ENCODE assay signal across 8 mouse cellular contexts in genomic region chr8:108574101-108574500, GRCm38 (mm10).
A peak's percentile ranks its signal among the peaks of the same experiment; 100 is the strongest.
DNase-seq lines count a peak whose midpoint lies in the region; ATAC-seq lines count a peak whose summit lies in the region.

No protein-coding gene starts in this region.

- DNase-seq in neural tube, embryonic 10.5 days (ENCODE audit: extremely low spot score, low spot score) = peak; percentile 47
- DNase-seq in adrenal gland, adult (ENCODE audit: inconsistent age in 2 of 2, low spot score in 1 of 2) = peak; percentile 85 to 95
- DNase-seq in embryonic facial prominence, embryonic 11.5 days (ENCODE audit: low spot score) = peak; percentile 56
- DNase-seq in kidney, postnatal 10 days = peak; percentile 67
- peak; percentile 53 to 65 for DNase-seq in urinary bladder, postnatal 36 days (ENCODE audit: low spot score in 2 of 2)

- ATAC-seq in neural tube, embryonic 15.5 days (ENCODE audit: low FRiP score) = no peak
- no peak for ATAC-seq in embryonic facial prominence, embryonic 11.5 days (replicated peaks; ENCODE audit: insufficient number of reproducible peaks, low FRiP score, low TSS enrichment, low read depth)
- ATAC-seq in megakaryocyte progenitor cell, adult 5-6 weeks (replicated peaks; ENCODE audit: poor library complexity) = peak; percentile 96
- ATAC-seq in midbrain, embryonic 15.5 days (replicated peaks) = no peak

- H3K27ac ChIP-seq in neural tube, embryonic 15.5 days (replicated peaks) = no peak overlapping the region
- no peak overlapping the region for H3K27ac ChIP-seq in embryonic facial prominence, embryonic 11.5 days (replicated peaks; ENCODE audit: low read depth, low read length)
- no peak overlapping the region for H3K27ac ChIP-seq in midbrain, embryonic 15.5 days

- H3K9ac ChIP-seq in neural tube, embryonic 15.5 days (replicated peaks) = no peak overlapping the region
- H3K9ac ChIP-seq in embryonic facial prominence, embryonic 11.5 days (replicated peaks; ENCODE audit: low read length) = no peak overlapping the region
- H3K9ac ChIP-seq in midbrain, embryonic 15.5 days = no peak overlapping the region

- no peaks in the 10 kb centered on the region for H3K36me3 ChIP-seq in neural tube, embryonic 15.5 days
- no peaks in the 10 kb centered on the region for H3K36me3 ChIP-seq in embryonic facial prominence, embryonic 11.5 days (replicated peaks; ENCODE audit: control insufficient read depth, insufficient read depth, low read depth, low read length)
- H3K36me3 ChIP-seq in midbrain, embryonic 15.5 days (replicated peaks) = no peaks in the 10 kb centered on the region

- WGBS in neural tube, embryonic 15.5 days = 40% methylated on average over 7 of the region's 7 CpGs
- 28% methylated on average over 7 of the region's 7 CpGs for WGBS in embryonic facial prominence, embryonic 11.5 days
- 40% methylated on average over 7 of the region's 7 CpGs for WGBS in midbrain, embryonic 15.5 days

- no peaks in the 10 kb centered on the region for H3K9me3 ChIP-seq in neural tube, embryonic 15.5 days (replicated peaks)
- no peaks in the 10 kb centered on the region for H3K9me3 ChIP-seq in embryonic facial prominence, embryonic 11.5 days (replicated peaks; ENCODE audit: control insufficient read depth, low read length)
- no peaks in the 10 kb centered on the region for H3K9me3 ChIP-seq in midbrain, embryonic 15.5 days

- H3K4me2 ChIP-seq in neural tube, embryonic 15.5 days = no peak overlapping the region
- H3K4me2 ChIP-seq in embryonic facial prominence, embryonic 11.5 days (ENCODE audit: low read depth, low read length) = no peak overlapping the region
- H3K4me2 ChIP-seq in midbrain, embryonic 15.5 days = no peak overlapping the region

- H3K4me3 ChIP-seq in neural tube, embryonic 15.5 days (replicated peaks) = no peak overlapping the region
- no peak overlapping the region for H3K4me3 ChIP-seq in embryonic facial prominence, embryonic 11.5 days (ENCODE audit: low read depth, low read length)
- H3K4me3 ChIP-seq in midbrain, embryonic 15.5 days = no peak overlapping the region

- peaks cover 17% of the 10 kb centered on the region for H3K4me1 ChIP-seq in neural tube, embryonic 15.5 days
- H3K4me1 ChIP-seq in embryonic facial prominence, embryonic 11.5 days (ENCODE audit: control insufficient read depth, insufficient read depth, low read length) = no peaks in the 10 kb centered on the region
- peaks cover 19% of the 10 kb centered on the region for H3K4me1 ChIP-seq in midbrain, embryonic 15.5 days

- H3K27me3 ChIP-seq in neural tube, embryonic 15.5 days (replicated peaks) = no peaks in the 10 kb centered on the region
- H3K27me3 ChIP-seq in embryonic facial prominence, embryonic 11.5 days (ENCODE audit: control insufficient read depth, insufficient read depth, low read length) = no peaks in the 10 kb centered on the region
- H3K27me3 ChIP-seq in midbrain, embryonic 15.5 days (replicated peaks) = no peaks in the 10 kb centered on the region
